Mouse (Mus musculus): ENCODE data around the gene Alk. TPM values are rescaled to one million over a fixed set of nuclear protein-coding genes. Genes with fewer than 3 reads are reported as not detected.

The Alk gene
- polyA plus RNA-seq, 1 experiment: not detected

DNA sequence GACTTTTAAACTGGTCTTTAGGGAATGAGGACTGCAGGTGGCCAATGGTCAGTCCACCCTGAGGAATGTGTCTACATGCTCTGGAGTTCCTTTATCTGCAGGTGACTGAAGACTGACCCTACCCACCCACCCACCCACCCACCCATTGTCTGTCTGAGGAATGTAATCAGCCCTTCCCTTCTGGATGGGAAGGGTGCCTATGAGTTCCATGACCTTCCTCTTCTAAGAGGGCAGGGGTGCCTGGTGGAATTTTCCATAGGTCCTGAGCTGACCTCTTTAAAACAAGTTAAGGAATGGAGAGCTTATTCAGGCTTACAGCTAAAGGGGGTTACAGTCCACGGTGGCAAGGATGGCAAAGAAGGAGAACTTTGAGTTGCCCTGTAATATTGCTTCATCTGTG lies 43.7 kb downstream of the Alk start:
- TF ChIP-seq GATA1 (IDR thresholded peaks at IDR 0.05; ENCODE audit: low read length): no peak

DNA sequence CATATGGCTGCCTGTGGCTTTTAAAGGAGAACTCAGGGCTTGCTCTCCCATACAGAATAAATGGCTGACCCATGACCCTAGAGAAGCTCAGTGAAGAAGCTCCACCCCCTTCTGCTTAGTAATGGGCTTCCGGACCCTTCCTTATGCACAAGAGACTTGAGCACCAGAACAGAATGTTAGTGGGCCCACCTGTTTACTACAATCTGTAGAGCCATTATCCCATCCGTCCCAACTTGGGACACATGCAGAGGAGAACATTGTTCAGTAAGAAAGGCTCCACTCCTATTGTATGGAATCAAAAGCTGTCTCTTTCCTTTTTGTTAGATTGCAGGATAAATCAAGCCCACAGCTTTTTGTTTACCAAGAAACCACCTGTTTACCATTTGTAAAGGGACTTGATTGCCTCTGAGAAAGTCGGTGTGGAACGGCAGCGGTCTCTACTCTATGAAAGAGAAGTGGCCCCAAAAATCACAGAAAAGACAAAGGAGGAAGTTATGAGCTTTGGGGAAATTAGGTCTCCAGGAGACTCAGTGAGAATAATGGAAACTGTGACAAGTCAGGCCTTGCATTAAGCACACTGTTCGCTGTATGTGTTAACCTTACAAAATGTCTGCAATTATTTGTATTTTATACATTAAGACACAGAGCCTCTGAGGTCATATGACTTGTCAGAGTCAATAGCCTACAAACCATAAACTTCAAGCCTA lies 47.2 kb downstream of the Alk start:
- TF ChIP-seq GATA1 (IDR thresholded peaks at IDR 0.05; ENCODE audit: low read length): no peak

DNA sequence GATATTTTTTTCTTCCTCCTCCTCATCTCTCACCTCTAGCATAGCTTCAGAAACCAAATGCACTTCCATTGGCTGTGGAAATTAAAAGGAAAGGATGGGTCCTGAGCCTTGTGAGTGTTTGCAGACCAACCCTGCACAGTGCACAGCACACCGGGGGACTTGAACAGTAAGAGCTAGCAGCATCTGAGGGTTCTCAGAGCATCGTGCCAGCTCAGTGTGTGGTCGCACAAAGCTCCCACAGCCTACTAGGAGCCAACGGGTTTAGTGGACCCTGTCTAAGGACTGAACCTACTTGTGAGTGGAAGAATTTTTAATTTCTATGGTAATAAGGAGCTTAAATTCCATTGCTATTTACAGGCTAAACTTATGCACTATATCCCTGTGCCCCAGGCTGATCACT lies 58.2 kb downstream of the Alk start:
- TF ChIP-seq GATA1 (IDR thresholded peaks at IDR 0.05; ENCODE audit: low read length): no peak

DNA sequence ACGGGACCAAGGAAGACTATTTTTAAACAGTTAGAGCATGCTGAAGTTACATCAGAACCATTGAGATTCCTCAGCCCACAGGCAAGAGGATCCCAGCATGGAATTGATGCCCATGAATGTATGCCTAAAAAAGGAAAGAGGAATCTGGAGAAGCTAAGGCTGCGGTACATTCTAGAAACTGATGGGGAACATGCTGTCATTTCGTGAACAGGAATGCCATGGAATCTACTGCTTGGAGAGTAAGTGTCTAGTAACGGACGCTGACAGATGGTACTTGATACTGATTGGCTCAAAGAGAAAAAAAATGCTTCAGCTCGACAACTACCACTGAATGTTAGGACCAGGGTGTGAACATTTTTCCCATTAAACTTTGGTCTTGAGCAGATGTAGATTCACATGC lies 69.1 kb downstream of the Alk start:
- TF ChIP-seq GATA1 (IDR thresholded peaks at IDR 0.05; ENCODE audit: low read length): no peak

DNA sequence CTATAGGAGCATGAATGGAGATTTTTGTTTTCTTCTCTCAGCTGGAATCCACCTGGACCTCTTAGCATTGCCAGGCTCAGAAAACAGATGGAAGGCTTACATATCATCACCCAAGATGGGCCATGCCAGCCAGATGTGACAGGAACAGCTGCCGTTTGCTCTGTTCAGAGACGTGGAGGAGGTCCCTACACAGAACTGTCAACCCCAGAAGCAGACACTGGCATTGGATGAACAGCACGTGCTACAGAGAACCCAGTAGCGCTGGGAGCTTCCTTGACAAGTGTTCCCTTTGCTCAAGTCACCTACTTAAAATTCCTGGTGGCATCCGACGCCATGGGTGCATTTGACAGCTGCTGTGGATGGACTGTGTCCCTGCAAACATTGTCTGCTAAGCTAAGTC lies 72.2 kb downstream of the Alk start:
- no peak for TF ChIP-seq GATA1 (IDR thresholded peaks at IDR 0.05; ENCODE audit: low read length)

DNA sequence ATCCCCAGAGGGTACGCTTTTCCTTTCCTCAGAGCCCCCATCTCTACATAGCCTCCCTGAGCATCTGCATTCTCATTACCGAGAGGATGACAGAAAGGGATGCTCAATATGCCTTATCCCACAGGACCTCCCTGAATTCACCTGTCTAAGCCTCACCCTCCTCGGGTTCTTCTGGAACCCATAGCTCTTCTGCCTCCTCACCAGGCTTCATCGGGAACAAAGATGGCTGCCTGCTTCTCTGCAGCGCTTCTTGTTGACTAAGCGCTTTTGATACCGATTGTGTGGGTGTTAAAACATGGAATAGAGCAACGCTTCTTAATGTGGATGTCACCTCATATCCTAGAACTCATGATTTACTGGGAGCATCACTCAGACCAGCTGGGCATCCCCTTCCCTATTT lies 75.9 kb downstream of the Alk start:
- TF ChIP-seq GATA1 (IDR thresholded peaks at IDR 0.05; ENCODE audit: low read length): no peak

DNA sequence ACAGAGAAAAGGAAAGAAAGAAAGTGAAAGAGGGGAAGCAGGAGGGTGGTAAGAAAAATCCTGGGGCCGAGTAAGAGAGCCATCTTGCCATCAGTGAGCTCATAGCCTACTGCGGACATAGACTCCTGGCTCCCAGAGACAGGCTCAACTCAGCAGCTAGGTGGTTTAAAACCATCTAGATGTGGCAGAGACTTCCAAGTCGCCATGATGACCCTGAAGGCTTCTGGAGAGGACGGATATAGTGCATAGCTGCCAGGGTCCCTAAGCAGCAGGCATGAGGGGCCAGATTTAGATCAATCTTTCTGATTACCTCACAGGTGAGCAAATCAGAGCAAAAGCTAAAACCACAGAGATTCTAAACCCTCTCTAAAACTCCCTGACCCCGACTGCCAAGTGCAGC lies 76.9 kb downstream of the Alk start:
- TF ChIP-seq GATA1 (IDR thresholded peaks at IDR 0.05; ENCODE audit: low read length): no peak

DNA sequence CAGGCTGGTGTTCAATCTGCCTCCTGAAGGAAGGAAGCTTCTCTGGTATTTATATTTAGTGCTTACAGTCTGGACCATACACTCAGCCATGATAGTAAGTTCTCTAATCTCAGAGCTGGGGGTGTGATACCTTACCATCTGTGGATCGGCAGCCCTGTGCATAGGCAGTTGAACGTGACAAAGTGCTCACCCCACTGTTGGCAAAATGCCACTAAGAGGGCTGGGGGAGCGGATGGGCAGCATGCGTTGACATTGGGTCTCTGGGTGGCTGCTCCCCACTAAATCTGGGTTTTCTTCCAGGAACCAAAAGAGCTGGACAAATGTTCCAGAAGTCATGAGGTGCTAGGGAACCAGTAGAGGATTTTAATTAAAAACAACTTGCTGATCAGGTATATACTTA lies 78.1 kb downstream of the Alk start:
- no peak for TF ChIP-seq GATA1 (IDR thresholded peaks at IDR 0.05; ENCODE audit: low read length)

DNA sequence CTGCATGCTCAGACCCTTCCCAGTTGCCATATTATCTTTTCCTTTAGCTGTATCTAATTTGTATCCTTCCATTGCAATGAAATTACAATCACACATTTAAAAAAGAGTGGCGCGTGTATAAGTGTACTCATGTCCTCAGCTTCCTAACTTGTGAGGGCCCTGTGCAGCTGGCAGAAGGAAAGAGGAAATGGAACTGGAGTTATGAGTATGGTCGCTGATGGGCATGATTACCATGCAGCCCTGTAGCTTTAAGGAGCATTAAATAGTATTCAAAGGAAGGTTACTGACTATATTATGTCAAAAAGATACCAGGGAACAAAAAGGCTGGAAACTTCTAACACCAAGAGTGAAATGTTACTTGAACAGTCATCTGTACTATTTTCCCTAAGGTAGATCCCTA lies 79.6 kb downstream of the Alk start:
- TF ChIP-seq GATA1 (IDR thresholded peaks at IDR 0.05; ENCODE audit: low read length): no peak

DNA sequence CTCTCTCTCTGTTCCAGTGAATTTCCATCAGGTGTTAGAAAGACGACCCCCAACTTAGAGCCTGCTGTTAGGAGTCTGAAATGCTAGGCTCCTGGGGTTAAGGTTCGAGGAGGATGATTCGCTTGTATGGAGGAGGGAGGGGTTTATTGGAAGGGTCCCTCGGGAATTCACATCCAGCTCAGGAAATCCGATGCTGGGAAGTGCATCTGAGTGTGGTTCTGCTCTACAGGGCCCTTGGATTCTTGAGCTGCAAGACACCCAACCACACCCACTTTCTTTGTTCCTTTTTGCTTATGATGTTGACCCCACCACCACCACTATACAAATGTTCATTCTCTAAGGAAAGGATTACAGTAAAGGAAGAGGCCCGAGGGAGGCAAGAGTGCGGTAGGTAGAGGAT lies 81.4 kb downstream of the Alk start:
- TF ChIP-seq GATA1 (IDR thresholded peaks at IDR 0.05; ENCODE audit: low read length): no peak

DNA sequence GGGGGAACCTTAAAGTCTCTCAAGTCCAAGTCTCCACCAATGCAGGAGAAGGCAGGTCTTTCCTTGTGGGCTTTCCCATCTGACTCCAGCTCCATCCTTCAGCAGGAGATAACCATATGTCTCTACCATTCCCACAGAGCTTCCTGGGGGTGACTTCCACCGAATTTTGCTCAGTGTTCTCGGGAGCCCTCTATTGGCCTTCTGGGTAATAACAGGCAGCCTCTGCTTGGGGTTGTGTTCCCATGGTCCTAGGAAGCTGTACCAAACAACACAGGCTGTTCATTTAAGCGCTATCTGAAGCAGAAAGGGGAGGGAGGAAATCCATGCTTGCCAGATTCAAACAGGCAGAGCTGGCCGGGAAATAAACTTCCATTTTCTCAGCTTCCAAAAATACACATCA lies 82.0 kb downstream of the Alk start:
- no peak for TF ChIP-seq GATA1 (IDR thresholded peaks at IDR 0.05; ENCODE audit: low read length)

DNA sequence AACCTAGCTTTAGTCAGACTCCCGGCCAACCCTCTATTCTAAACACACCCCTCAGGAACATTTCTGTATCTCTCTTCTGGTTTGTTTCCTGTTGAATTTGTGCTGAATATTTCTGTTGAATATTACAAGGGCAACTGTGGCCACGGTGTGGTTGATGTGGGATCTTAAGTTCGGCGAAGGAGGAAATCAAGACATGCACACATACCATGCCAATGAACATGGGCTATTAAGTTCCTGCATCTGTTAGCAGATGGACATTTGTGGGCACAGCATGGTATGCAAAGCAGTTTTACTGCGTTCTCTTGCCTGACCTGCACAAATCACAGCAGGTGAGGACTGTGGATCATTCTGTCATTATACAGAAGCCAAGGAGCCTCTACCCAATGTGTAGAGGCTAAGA lies 83.1 kb downstream of the Alk start:
- TF ChIP-seq GATA1 (IDR thresholded peaks at IDR 0.05; ENCODE audit: low read length): no peak

DNA sequence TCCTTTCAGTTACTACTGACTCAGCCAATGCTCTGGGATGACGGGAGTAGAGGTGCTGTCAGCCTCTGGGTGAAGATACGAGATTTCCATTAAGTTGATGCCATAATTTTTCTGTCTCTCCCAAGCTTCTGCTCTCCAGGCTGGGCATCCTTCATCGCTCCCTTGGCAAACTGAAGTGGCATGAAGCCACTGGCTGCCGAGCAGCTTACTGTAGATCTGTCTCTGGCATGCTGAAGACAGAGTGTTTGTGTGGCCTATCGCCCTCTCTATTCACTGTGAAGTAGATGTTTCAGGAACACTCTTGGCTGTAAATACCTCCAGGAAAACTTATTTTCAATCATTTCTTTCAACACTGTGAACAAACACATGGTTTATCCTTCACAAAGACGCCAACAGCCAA lies 93.7 kb downstream of the Alk start:
- TF ChIP-seq GATA1 (IDR thresholded peaks at IDR 0.05; ENCODE audit: low read length): no peak

DNA sequence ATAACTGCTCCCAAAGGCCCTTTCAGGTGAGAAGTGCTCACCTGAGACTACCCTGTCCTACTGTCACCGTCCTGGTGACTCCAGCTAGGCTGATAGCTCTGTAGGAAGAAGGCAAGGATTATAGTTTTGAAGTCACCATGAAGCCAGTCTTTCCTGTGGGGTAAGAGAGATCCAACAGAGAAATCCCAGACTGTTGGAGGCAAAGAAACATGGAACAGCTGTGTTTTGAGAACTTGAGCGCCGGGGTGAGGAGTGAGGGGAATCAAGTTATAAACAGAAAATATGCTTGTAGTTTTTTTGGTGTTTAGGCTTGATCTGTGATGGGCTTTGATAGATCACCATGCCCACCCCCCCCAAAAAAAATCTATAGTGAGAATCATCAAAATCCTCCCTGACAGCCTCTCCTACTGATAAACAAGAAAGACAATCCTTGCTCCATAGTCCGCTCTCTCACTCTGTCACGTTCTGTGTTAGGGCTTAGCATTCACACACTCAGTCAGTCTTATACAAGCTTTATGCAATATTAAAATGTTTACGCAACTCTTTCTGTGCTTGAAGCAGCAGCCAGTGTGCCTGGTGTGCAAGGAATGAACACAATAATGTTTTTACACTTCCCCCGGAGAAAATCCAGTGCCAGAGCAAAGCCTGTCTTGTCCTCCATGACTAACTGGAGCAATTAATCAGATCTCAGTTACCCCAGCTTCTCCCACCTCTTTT lies 95.6 kb downstream of the Alk start:
- no peak for TF ChIP-seq GATA1 (IDR thresholded peaks at IDR 0.05; ENCODE audit: low read length)

DNA sequence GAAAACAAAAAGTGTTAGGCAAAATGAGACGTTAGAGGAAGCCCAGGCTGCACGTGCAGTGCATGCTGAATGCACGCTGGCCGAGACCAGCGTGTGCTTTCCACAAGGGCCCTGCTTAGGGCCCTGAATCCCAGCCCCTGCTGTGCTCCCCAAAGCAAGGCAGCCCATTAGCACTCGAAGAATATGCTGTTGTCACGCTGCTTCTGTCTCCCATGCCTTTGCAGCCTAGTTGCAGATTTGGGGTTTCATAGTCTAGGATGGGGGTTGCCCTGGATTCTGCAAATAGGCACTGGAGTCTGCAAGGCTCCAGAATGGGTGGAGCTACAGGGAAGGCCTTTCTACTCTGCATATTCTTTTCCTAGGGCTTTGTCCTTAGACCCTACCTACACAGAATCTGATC lies 99.2 kb downstream of the Alk start:
- no peak for TF ChIP-seq GATA1 (IDR thresholded peaks at IDR 0.05; ENCODE audit: low read length)

DNA sequence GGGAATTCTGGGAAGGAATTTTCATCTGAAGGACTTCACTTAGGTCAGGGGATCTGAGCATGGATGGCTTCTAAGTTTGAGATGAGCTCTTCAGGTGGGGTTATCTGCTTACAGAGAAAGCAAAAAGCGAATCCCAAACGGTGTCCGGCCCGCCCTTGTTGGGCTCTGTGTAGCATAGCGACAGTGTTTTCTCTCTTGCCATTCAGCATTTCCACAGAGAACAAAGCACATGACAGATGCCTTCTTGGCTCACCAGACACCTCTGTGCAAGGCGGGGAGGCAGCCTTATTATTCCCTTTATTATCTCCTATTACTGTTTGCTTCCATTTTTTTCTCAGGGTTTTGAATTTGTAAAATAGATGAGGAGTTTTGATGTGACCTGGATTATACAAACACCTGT lies 99.8 kb downstream of the Alk start:
- no peak for TF ChIP-seq GATA1 (IDR thresholded peaks at IDR 0.05; ENCODE audit: low read length)

DNA sequence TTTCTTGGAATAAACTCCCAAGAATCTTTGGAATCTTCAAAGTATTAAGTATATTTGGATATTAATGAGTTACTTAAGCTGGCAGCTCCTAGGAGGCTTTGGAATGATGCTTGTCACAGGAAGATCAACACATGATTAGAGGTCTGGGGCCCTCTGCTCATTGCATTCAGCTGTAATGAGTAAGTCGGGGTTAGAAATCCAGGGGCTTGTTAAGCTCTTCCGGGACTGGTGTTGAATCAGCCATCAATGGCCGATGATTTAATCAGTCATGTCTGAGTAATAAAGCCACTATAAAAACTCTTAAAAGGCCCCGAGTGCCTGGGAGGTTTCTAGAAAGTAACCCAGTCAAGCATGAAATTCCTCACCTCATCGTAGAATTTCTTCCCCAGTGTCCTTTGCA lies 109.0 kb downstream of the Alk start:
- no peak for TF ChIP-seq GATA1 (IDR thresholded peaks at IDR 0.05; ENCODE audit: low read length)

All from G1E-ER4 (cell line).